Mouse (Mus musculus) CH12.LX (cell line): Measurements from ENCODE around the gene Xylb. TPM values are rescaled to one million over a fixed set of nuclear protein-coding genes. Genes with fewer than 3 reads are reported as not detected.

Experiments used
- DNase-seq: peaks from one replicate; pipeline ENCODE4 v3.0.0-alpha.2; 2013; ENCODE audit errors: extremely low read depth
- H3K27ac ChIP-seq: 2 replicates; pipeline ENCODE4 v1.5.1; 2012; ENCODE audit warnings: low read depth, mild to moderate bottlenecking, control low read depth, moderate library complexity; ENCODE audit not compliant: insufficient read depth
- H3K27me3 ChIP-seq: replicated peaks from 2 replicates; pipeline ENCODE3; 2012; ENCODE audit warnings: inconsistent platforms
- H3K36me3 ChIP-seq, 2 experiments: replicated peaks in 1 of 2; 2 replicates each; pipeline versions ENCODE3 to v1.6.1; 2012; ENCODE audit warnings: inconsistent platforms in 1 of 2, low read length in 1 of 2, mild to moderate bottlenecking in 1 of 2, mixed read lengths in 1 of 2, moderate library complexity in 1 of 2; ENCODE audit not compliant: control insufficient read depth in 1 of 2, insufficient read depth in 1 of 2
- H3K4me1 ChIP-seq, 2 experiments: 2 replicates each; pipeline ENCODE4 v1.6.1; 2012; ENCODE audit warnings: inconsistent platforms in 1 of 2, moderate library complexity in 1 of 2; ENCODE audit not compliant: insufficient read depth in 2 of 2, control insufficient read depth in 1 of 2
- H3K4me2 ChIP-seq: 2 replicates; pipeline ENCODE4 v1.6.1; 2012; ENCODE audit warnings: low read depth, mild to moderate bottlenecking, control low read depth; ENCODE audit not compliant: poor library complexity, insufficient read depth, severe bottlenecking
- H3K4me3 ChIP-seq, 3 experiments: fragments of 150-350 bp in 1 of 3; sonication (generic) in 1 of 3; replicated peaks in 1 of 3; 2 replicates each; pipeline versions ENCODE3 to v1.5.1; 2011 to 2012; ENCODE audit warnings: low read depth in 2 of 3, low read length in 2 of 3, mild to moderate bottlenecking in 2 of 3, moderate library complexity in 2 of 3, control low read depth in 1 of 3, improper control_type of control experiment in 1 of 3, inconsistent platforms in 1 of 3, mixed read lengths in 1 of 3; ENCODE audit not compliant: poor library complexity in 1 of 3
- H3K79me2 ChIP-seq: replicated peaks from 2 replicates; pipeline ENCODE4 v1.6.1; 2012; ENCODE audit warnings: mild to moderate bottlenecking, moderate library complexity; ENCODE audit not compliant: control insufficient read depth, poor library complexity, insufficient read depth, severe bottlenecking; ENCODE audit errors: extremely low read depth
- H3K9ac ChIP-seq: 2 replicates; pipeline ENCODE4 v1.6.1; 2012; ENCODE audit warnings: low read depth, mild to moderate bottlenecking, control low read depth, moderate library complexity; ENCODE audit not compliant: insufficient read depth
- H3K9me3 ChIP-seq: replicated peaks from 2 replicates; pipeline ENCODE3; 2012; ENCODE audit warnings: low read length, inconsistent platforms, mixed read lengths
- BHLHE40 ChIP-seq: IDR thresholded peaks from 2 replicates; pipeline ENCODE4 v1.6.1; 2011; ENCODE audit warnings: mild to moderate bottlenecking, low read depth, low read length, improper control_type of control experiment
- CTCF ChIP-seq, 2 experiments: IDR thresholded peaks in 1 of 2; conservative IDR thresholded peaks in 1 of 2; 2 replicates each; pipeline ENCODE4 v1.5.1; 2011 to 2012; ENCODE audit warnings: low read depth in 2 of 2, low read length in 2 of 2, improper control_type of control experiment in 1 of 2, inconsistent platforms in 1 of 2, mild to moderate bottlenecking in 1 of 2, moderate library complexity in 1 of 2
- ELF1 ChIP-seq: IDR thresholded peaks from 2 replicates; pipeline ENCODE4 v1.6.1; 2014; ENCODE audit warnings: low read depth, mild to moderate bottlenecking, inconsistent platforms, low read length, improper control_type of control experiment
- EP300 ChIP-seq: IDR thresholded peaks from 2 replicates; pipeline ENCODE4 v1.6.1; 2011; ENCODE audit warnings: low read length, improper control_type of control experiment
- GABPA ChIP-seq: IDR thresholded peaks from 2 replicates; pipeline ENCODE4 v1.6.1; 2012; ENCODE audit warnings: low read depth, low read length, improper control_type of control experiment, inconsistent platforms; ENCODE audit not compliant: insufficient replicate concordance
- HCFC1 ChIP-seq: IDR thresholded peaks from 2 replicates; pipeline ENCODE4 v1.6.1; 2012; ENCODE audit warnings: low read depth, mild to moderate bottlenecking, inconsistent platforms, low read length, improper control_type of control experiment
- IRF4 ChIP-seq: IDR thresholded peaks from 2 replicates; pipeline ENCODE4 v1.6.1; 2014; ENCODE audit warnings: low read depth, mild to moderate bottlenecking, inconsistent platforms, low read length, improper control_type of control experiment
- JUND ChIP-seq: conservative IDR thresholded peaks from 2 replicates; pipeline ENCODE4 v1.6.1; 2011; ENCODE audit warnings: low read depth, low read length, improper control_type of control experiment
- MAFK ChIP-seq: IDR thresholded peaks from 2 replicates; pipeline ENCODE4 v1.6.1; 2011; ENCODE audit warnings: low read length, improper control_type of control experiment; ENCODE audit not compliant: insufficient replicate concordance
- MAX ChIP-seq: IDR thresholded peaks from 2 replicates; pipeline ENCODE4 v1.6.1; 2011; ENCODE audit warnings: low read length, improper control_type of control experiment
- MXI1 ChIP-seq: IDR thresholded peaks from 2 replicates; pipeline ENCODE4 v1.6.1; 2011; ENCODE audit warnings: mild to moderate bottlenecking, low read depth, low read length, improper control_type of control experiment
- NELFE ChIP-seq: IDR thresholded peaks from 2 replicates; pipeline ENCODE4 v1.6.1; 2011; ENCODE audit warnings: low read depth, low read length, improper control_type of control experiment
- PAX5 ChIP-seq: IDR thresholded peaks from 2 replicates; pipeline ENCODE4 v1.6.1; 2012; ENCODE audit warnings: low read length, inconsistent platforms, mixed read lengths
- POLR2A ChIP-seq: IDR thresholded peaks from 2 replicates; pipeline ENCODE4 v1.6.1; 2011; ENCODE audit warnings: low read depth, mild to moderate bottlenecking, improper control_type of control experiment, low read length
- RAD21 ChIP-seq: IDR thresholded peaks from 2 replicates; pipeline ENCODE4 v1.6.1; 2011; ENCODE audit warnings: low read depth, mild to moderate bottlenecking, low read length, improper control_type of control experiment, moderate library complexity
- SMC3 ChIP-seq: IDR thresholded peaks from 2 replicates; pipeline ENCODE4 v1.6.1; 2011; ENCODE audit warnings: low read depth, low read length, improper control_type of control experiment
- TBP ChIP-seq: conservative IDR thresholded peaks from 2 replicates; pipeline ENCODE4 v1.6.1; 2011; ENCODE audit warnings: low read depth, low read length, improper control_type of control experiment
- UBTF ChIP-seq: IDR thresholded peaks from 2 replicates; pipeline ENCODE4 v1.6.1; 2012; ENCODE audit warnings: low read depth, mild to moderate bottlenecking, inconsistent platforms, low read length, improper control_type of control experiment, moderate library complexity
- USF2 ChIP-seq: conservative IDR thresholded peaks from 2 replicates; pipeline ENCODE4 v1.6.1; 2011; ENCODE audit warnings: low read depth, low read length, improper control_type of control experiment
- ZKSCAN1 ChIP-seq: IDR thresholded peaks from 2 replicates; pipeline ENCODE4 v1.6.1; 2012; ENCODE audit warnings: low read depth, inconsistent platforms, low read length, improper control_type of control experiment, borderline replicate concordance
- ZNF384 ChIP-seq: IDR thresholded peaks from 2 replicates; pipeline ENCODE4 v1.6.1; 2012; ENCODE audit warnings: low read depth, low read length, improper control_type of control experiment, inconsistent platforms
- dilution Hi-C: fragments of 300-500 bp; cut with MboI; formaldehyde crosslinking; loops from 2 replicates; pipeline ENCODE4 v1.14.3; 2020; ENCODE audit warnings: low sequenced_read_pairs; ENCODE audit not compliant: extremely low pct_unique_long_range_greater_than_20kb, extremely low pct_ligation_motif_present
- in situ Hi-C: fragments of 300-500 bp; cut with MboI; formaldehyde crosslinking; loops from 3 replicates; pipeline ENCODE4 v1.14.3; 2019; ENCODE audit warnings: low sequenced_read_pairs, low pct_ligation_motif_present, low pct_unique_long_range_greater_than_20kb, mixed read lengths
- polyA plus RNA-seq: library from polyadenylated mRNA; unstranded; fragments of >175 nt; gene quantifications from 2 replicates; pipeline ENCODE4 v1.2.1, GENCODE M21; 2012; ENCODE audit warnings: low read depth; ENCODE audit not compliant: insufficient read length
- total RNA-seq, 2 experiments: library from RNA; depleted of rRNA; stranded (reverse); fragments of 300-350 nt in 1 of 2; fragments of >200 nt in 1 of 2; gene quantifications; 2 replicates each; pipeline ENCODE4 v1.2.3; 2012 to 2014

Xylb gene
- total and polyA plus RNA-seq, 3 experiments: 2.5 to 7.1 (median 4.8) TPM

- TF ChIP-seq POLR2A (peak; percentile 58), ZKSCAN1 (no peak), HCFC1 (peak; percentile 54; the same call in 1 of the 2 replicates), IRF4 (peak; percentile 27; the same call in 1 of the 2 replicates), USF2 (no peak), EP300 (no peak), JUND (no peak), UBTF (no peak), MAFK (no peak), CTCF (conservative IDR thresholded peaks at IDR 0.05 in 1 of 2, IDR thresholded peaks at IDR 0.05 in 1 of 2; ENCODE audit: low read depth in 2 of 2, low read length in 2 of 2) (no peak)
Measured at GRCm38 (mm10) chr9:119340909-119341816, 16.0 kb upstream of the Xylb start, which contains the start of gene Myd88 (continued).

GRCm38 (mm10) chr9:119342728-119343127 is 14.5 kb upstream of the Xylb start:
- no peaks in the 10 kb centered on the region for H3K27me3 ChIP-seq
- TF ChIP-seq MXI1: no peak
- H3K36me3 ChIP-seq: peaks cover 42 to 57% of the 10 kb centered on the region in 2 experiments
- H3K4me1 ChIP-seq: peaks cover 6 to 27% of the 10 kb centered on the region in 2 experiments
- H3K9ac ChIP-seq: no peak overlapping the region
- no peaks in the 10 kb centered on the region for H3K9me3 ChIP-seq
- H3K27ac ChIP-seq: no peak overlapping the region
- peaks cover 5% of the 10 kb centered on the region; the same call in 1 of the 2 replicates for H3K79me2 ChIP-seq
- H3K4me2 ChIP-seq: 0 out of 2 replicates have a peak overlapping the region, but pooled peaks have one; percentile 72
- no peak overlapping the region for H3K4me3 ChIP-seq
- dilution Hi-C loops (no loop called here), in situ Hi-C loops (no loop called here)
- DNase-seq: no peak

GRCm38 (mm10) chr9:119346376-119346775 is 10.8 kb upstream of the Xylb start:
- H3K27me3 ChIP-seq: no peaks in the 10 kb centered on the region
- peaks cover 5% of the 10 kb centered on the region; the same call in 1 of the 2 replicates for H3K79me2 ChIP-seq
- H3K4me3 ChIP-seq: no peak overlapping the region
- no peaks in the 10 kb centered on the region for H3K9me3 ChIP-seq
- TF ChIP-seq RAD21: no peak
- no peak for TF ChIP-seq TBP
- TF ChIP-seq SMC3: no peak
- TF ChIP-seq GABPA: no peak
- no peak for TF ChIP-seq NELFE
- no peak for TF ChIP-seq USF2
- no peak for TF ChIP-seq IRF4
- no peak for TF ChIP-seq MAX
- TF ChIP-seq ELF1: no peak
- no peak for TF ChIP-seq EP300
- no peak for TF ChIP-seq BHLHE40
- TF ChIP-seq ZNF384: no peak
- TF ChIP-seq PAX5: no peak
- no peak for TF ChIP-seq UBTF
- no peak for TF ChIP-seq MAFK
- TF ChIP-seq POLR2A: no peak
- no peak for TF ChIP-seq JUND
- TF ChIP-seq, all 38 proteins: peak for 0
- Histone ChIP-seq H3K4me1 (peaks cover 4 to 15% of the 10 kb centered on the region in 2 experiments), H3K27ac (no peak overlapping the region), H3K4me2 (no peak overlapping the region), H3K36me3 (peaks cover 64 to 75% of the 10 kb centered on the region in 2 experiments), H3K9ac (no peak overlapping the region)
- in situ Hi-C loops: no loop called here
- dilution Hi-C loops: no loop called here
- DNase-seq: no peak
